Mouse (Mus musculus) cerebellum, postnatal 4 days (tissue): Measurements from ENCODE around the gene Duoxa2.
A peak's percentile ranks its signal among the peaks of the same experiment; 100 is the strongest.
"Not testable (repeated sequence)": the region's sequence is repeated elsewhere in the genome, so short reads cannot be mapped to it uniquely, and the experiment has no call there.

Source experiments
- DNase-seq, 2 experiments: peaks; one replicate each; pipeline ENCODE4 v3.0.0; 2022; ENCODE audit warnings: low spot score in 2 of 2, mixed read lengths in 1 of 2

The Duoxa2 gene

GRCm38 (mm10) chr2:122306184-122306583 is 7.5 kb downstream of the Duoxa2 start:
- DNase-seq, result peak in 1 of 2 experiments; percentile 45

DNA sequence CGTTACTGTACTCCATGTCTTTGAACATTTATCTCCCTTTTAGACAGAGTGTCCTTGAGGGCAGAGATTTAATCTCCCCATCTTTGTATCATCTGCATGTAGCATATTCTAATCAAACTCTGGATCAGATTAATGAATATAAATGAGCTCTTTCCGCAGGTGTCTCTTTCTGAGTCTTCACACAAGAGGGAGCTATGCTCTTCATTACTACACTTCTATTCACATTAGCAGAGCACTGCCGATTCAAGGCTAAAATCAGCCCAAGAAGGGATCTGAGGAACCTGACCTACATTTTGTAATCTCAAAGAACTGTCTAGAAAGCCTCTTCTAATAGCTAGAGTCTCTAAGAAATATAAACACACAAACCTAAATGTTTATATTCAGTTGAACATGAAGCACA is 10.9 kb downstream of the Duoxa2 start:
- DNase-seq, result no peak

GRCm38 (mm10) chr2:122311561-122311960 is 12.9 kb downstream of the Duoxa2 start:
- DNase-seq, result no peak

DNA sequence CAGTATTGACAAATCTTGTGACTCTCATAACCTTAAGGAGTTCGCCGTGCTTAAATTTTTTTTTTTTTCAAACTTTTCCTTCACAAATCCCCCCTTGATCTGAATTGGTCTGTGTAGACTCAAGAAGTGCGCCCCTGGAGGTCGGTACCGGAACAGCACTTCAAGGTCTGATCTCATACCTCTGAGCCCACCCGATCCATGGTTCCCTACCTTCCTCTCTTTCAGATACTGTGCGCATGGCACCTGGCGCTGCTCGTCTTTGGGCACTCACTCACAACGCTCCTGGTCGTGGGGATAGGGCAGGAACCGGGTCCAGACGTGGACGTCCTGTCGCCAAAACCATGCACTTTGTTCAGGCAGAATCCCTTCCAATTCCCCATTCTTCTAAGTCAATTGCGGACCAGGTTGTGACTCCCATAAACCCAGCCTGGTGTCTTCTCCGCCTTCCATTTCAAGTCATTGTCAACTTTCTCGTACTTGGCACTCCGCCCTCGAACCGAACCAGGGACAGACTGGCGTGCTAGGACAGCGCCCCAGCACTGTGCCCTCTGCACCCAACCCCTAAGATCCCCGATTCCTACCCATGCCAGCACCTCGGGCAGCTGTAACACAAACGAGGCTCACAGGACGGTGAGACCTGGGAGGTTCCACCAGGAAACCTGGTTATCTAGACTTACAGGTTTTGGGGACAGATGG is 14.2 kb downstream of the Duoxa2 start:
- peak; percentile 68 to 82 for DNase-seq

- no peak for DNase-seq
Observed at GRCm38 (mm10) chr2:122313536-122313935, 14.8 kb downstream of the Duoxa2 start, which contains the start of gene Duoxa1. Gene Duoxa1 (minus strand): TSS chr2:122313730.

DNA sequence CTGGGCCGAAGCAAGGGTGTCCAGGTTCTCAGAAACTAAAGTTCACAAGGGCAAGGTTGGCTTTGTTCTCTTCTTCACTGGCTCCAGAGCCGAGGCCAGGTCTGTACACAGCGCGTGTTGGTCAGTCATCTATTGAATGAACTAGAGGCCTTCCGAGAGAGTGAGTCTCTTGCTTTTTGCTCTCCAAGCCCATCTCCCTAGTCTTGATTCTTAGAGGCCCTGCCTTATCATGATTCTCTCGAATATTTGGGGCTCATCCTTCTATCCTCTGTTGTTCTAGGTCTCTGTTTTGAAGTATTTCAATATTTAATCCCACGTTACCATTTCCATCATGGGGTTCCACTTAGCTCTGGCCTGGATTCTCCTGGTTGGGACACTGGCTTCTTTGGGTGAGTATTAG is 16.7 kb downstream of the Duoxa2 start, which contains the start of gene Duox1:
Gene Duox1 (plus strand): TSS at position 301 of the 400 bp plus-strand sequence.
- DNase-seq, result no peak

- no peak for DNase-seq
Observed at GRCm38 (mm10) chr2:122317384-122317783, 18.7 kb downstream of the Duoxa2 start.

GRCm38 (mm10) chr2:122323960-122324359 is 25.3 kb downstream of the Duoxa2 start:
- no peak for DNase-seq

DNA sequence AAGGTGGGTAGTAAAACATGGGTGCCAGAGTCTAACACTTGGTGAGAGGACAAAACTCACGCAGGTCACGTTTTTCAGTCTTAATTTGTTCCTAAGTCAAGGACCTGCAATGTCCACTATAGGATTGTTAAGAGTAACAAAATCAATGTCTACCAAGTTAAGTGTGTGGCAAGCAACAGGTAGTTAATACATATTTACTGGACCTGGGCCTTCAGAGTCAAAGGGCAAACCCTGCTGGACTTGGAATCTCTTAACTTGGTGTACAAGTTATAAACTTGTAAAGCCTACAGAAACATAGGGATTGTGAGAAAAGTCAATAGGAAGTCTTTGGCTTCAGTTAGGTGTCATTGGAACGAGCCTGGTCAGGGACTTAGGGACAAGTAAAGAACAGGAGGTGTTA is 25.9 kb downstream of the Duoxa2 start:
- no peak for DNase-seq

DNA sequence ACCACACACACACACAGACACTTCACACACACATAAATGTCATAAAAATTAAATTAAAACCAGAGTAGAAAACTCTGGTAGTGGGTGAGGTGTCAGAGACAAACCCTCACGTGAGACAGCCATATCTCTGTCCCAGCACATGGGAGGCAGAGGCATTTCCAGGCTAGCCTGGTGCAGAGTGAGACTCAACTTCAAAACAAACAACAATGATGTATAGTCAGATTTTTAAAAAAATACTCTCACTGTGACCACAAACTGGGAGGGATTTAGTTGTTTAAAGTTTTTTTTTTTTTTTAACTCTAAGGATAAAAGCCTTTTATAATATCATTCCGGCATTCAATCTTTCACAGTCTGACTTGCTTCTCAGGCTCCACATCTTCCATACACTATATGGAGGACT is 26.7 kb downstream of the Duoxa2 start:
- no peak for DNase-seq

GRCm38 (mm10) chr2:122327986-122328385 is 29.3 kb downstream of the Duoxa2 start:
- no peak for DNase-seq

DNA sequence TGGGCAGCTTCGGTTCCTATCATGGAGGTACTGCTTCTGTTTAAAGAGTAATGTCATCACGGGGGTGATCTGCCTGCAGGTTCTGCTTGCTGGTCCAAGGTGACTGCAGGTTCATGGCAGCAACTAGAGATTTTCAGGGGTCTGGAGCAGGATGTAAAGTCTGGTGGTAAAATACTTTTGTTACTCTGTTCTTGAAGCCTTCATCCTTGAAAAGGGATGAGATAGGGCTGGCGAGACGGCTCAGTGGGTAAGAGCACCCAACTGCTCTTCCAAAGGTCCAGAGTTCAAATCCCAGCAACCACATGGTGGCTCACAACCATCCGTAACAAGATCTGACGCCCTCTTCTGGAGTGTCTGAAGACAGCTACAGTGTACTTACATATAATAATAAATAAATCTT is 31.6 kb downstream of the Duoxa2 start:
- not testable (repeated sequence) for DNase-seq

DNA sequence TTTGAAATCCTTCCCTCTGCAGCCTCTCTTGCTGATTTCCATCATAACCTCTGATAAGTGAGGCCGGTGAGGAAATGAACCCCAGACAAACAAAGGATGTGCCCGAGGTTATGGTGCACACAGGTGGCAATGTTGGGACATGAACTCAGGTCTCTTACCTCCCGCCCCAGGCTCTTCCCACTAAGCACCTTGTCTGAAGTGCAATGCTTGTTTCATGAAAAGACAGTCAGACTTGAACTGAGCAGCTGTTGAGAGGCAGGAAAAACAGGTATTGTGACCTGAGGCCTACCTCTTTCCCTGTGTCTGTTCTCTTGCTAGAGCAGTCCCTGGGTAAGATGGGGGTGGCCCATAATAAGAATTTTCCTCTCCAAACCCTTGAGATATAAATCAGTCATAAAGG is 33.5 kb downstream of the Duoxa2 start:
- no peak for DNase-seq

GRCm38 (mm10) chr2:122334170-122334569 is 35.5 kb downstream of the Duoxa2 start:
- DNase-seq, result no peak

- no peak for DNase-seq
Observed at GRCm38 (mm10) chr2:122337291-122337690, 38.6 kb downstream of the Duoxa2 start.

- DNase-seq, result no peak
Observed at GRCm38 (mm10) chr2:122345106-122345893, 46.6 kb downstream of the Duoxa2 start.

GRCm38 (mm10) chr2:122346164-122346563 is 47.5 kb downstream of the Duoxa2 start:
- DNase-seq, result not testable (repeated sequence)

DNA sequence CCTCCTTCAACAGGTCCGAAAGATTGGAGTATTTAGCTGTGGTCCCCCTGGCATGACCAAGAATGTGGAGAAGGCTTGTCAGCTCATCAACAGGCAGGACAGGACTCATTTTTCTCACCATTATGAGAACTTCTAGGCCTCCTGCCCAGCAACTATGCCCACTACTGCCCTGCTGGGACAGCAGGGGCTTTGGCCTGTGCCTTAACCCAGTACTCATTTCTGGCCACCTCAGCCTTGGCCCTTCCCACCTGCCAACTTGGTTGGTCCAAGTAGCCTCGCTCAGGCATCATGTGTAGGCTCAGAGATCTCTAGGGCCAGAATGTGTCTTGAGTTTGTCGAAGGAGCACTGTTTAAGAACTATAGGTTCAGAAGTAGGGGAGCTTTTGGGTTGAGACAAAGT is 48.6 kb downstream of the Duoxa2 start:
- DNase-seq, result no peak

DNA sequence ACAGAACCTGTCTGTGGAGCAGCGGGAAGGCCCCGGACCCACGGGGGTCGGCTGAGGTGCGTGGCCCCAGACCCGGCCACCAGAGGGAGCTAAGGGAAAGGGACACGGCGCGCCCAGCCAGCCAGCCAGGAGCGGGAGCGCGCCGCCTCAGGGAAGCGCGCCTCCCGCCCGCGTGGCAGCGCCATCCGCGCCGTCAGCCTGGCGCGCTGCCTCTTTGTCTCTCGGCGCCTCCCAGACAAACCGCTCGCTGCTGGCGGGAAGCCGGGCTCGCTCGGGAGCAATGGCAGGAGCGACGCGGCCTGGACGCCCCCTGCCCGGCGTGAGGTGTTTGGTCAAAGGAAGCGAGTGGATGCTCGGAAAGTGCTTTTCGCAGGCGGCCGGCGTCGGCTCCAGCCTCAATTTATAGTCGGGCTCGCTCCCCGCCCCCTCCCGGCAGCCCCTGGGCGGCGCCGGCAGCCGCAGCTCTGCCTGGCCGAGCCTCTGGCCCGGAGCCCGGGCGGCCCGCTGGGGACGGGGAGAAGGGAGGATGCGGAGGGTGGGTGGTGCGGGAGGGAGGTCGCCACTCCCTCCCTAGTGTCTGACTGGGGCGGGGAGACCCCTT is 49.9 kb downstream of the Duoxa2 start:
- DNase-seq, result peak; percentile 67 to 90

GRCm38 (mm10) chr2:122349136-122349785 is 50.6 kb downstream of the Duoxa2 start:
- DNase-seq, result no peak

- DNase-seq, result no peak
Observed at GRCm38 (mm10) chr2:122351156-122351930, 52.6 kb downstream of the Duoxa2 start.
